Mouse (Mus musculus) megakaryocyte, embryonic 14.5 days (primary cell): ENCODE data around the gene Slc16a9.
"Not testable (repeated sequence)": the region's sequence is repeated elsewhere in the genome, so short reads cannot be mapped to it uniquely, and the experiment has no call there.

ENCODE experiments used
- FLI1 ChIP-seq: IDR thresholded peaks from 2 replicates; pipeline ENCODE4 v1.6.1; 2012; ENCODE audit warnings: low read length, inconsistent platforms, mixed read lengths
- GATA1 ChIP-seq: IDR thresholded peaks from 3 replicates; pipeline ENCODE4 v1.6.1; 2012; ENCODE audit warnings: mixed read lengths, low read length, inconsistent platforms, borderline replicate concordance

GRCm38 (mm10) chr10:70222231-70222630, 22.7 kb upstream of the Slc16a9 start:
- TF ChIP-seq GATA1, FLI1: not testable (repeated sequence)
